8 mouse cellular contexts compared by ENCODE assay signal in genomic region chr4:32572118-32572517, GRCm38 (mm10). TPM values are rescaled to one million over a fixed set of nuclear protein-coding genes. Genes with fewer than 3 reads are reported as not detected.
A peak's percentile ranks its signal among the peaks of the same experiment; 100 is the strongest.
DNase-seq lines count a peak whose midpoint lies in the region; ATAC-seq and TF ChIP-seq lines count a peak whose summit lies in the region.

No protein-coding gene starts in this region.

- DNase-seq in left cerebral cortex, postnatal 10 days (ENCODE audit: extremely low spot score in 1 of 2, low spot score in 2 of 2) = peak; percentile 40 to 41
- DNase-seq in left cerebral cortex, postnatal 36 days (ENCODE audit: low spot score in 2 of 2) = no peak
- DNase-seq in Patski (ENCODE audit: low read depth, low spot score) = no peak
- DNase-seq in embryo, embryonic 10 days (ENCODE audit: low spot score) = peak; percentile 85
- DNase-seq in hindbrain, embryonic 11.5 days (ENCODE audit: low spot score) = peak; percentile 63
- peak; percentile 39 to 52 for DNase-seq in left cerebral cortex, postnatal 25 days (ENCODE audit: low spot score in 2 of 2)
- peak; percentile 91 for DNase-seq in midbrain, embryonic 11.5 days (ENCODE audit: low spot score, missing footprints)
- peak; percentile 55 for DNase-seq in thymus, postnatal 14 days

- peak; percentile 67 for TF ChIP-seq CTCF in Patski (IDR thresholded peaks at IDR 0.05)

- H3K4me1 ChIP-seq in hindbrain, embryonic 11.5 days (replicated peaks; ENCODE audit: control insufficient read depth, insufficient read depth, low read length) = peaks cover 5% of the 10 kb centered on the region
- H3K4me1 ChIP-seq in midbrain, embryonic 11.5 days (ENCODE audit: control insufficient read depth, insufficient read depth, low read length) = peaks cover 13% of the 10 kb centered on the region

- H3K4me3 ChIP-seq in hindbrain, embryonic 11.5 days (ENCODE audit: low read depth, low read length) = no peak overlapping the region
- H3K4me3 ChIP-seq in midbrain, embryonic 11.5 days (ENCODE audit: low read depth, low read length) = no peak overlapping the region

- POLR2A ChIA-PET in Patski (lab: Charles Lee) = interaction anchor here (0.7 kb wide), 1 partner anchor 11 kb away, joined by 4 read pairs; no protein-coding TSS in a partner anchor

- H3K9ac ChIP-seq in hindbrain, embryonic 11.5 days (ENCODE audit: low read depth, low read length) = no peak overlapping the region
- no peak overlapping the region for H3K9ac ChIP-seq in midbrain, embryonic 11.5 days (ENCODE audit: low read length)

- H3K9me3 ChIP-seq in hindbrain, embryonic 11.5 days (ENCODE audit: control insufficient read depth, low read length) = no peaks in the 10 kb centered on the region
- no peaks in the 10 kb centered on the region for H3K9me3 ChIP-seq in midbrain, embryonic 11.5 days (ENCODE audit: control insufficient read depth, low read length)

- in situ Hi-C loops in Patski (cut with MboI; ENCODE audit: low pct_unique_long_range_greater_than_20kb) = loop anchor here (5.0 to 10.0 kb wide), 2 partner anchors 517 to 600 kb away; no protein-coding TSS in a partner anchor

- CTCF ChIA-PET in Patski (lab: Charles Lee) = interaction anchor here (0.7 to 1.9 kb wide), 11 partner anchors 20 to 599 kb away, joined by 3 to 11 read pairs (median 4); no protein-coding TSS in a partner anchor

- intact Hi-C loops in left cerebral cortex, postnatal 10 days (cut with DNase I) = loop anchor here (5.0 kb wide), 1 partner anchor 325 kb away; no protein-coding TSS in a partner anchor
- intact Hi-C loops in left cerebral cortex, postnatal 36 days (cut with DNase I) = loop anchor here (2.0 to 10.0 kb wide), 3 partner anchors 335 to 517 kb away; partner anchors contain the start of gene Bach2
- intact Hi-C loops in left cerebral cortex, postnatal 25 days (cut with DNase I) = loop anchor here (5.0 kb wide), 2 partner anchors 335 to 420 kb away; partner anchors contain the start of gene Bach2

- H3K36me3 ChIP-seq in hindbrain, embryonic 11.5 days (ENCODE audit: control insufficient read depth, insufficient read depth, low read length) = no peaks in the 10 kb centered on the region
- no peaks in the 10 kb centered on the region for H3K36me3 ChIP-seq in midbrain, embryonic 11.5 days (ENCODE audit: control insufficient read depth, insufficient read depth, low read length)

- H3K27me3 ChIP-seq in Patski = no peaks in the 10 kb centered on the region
- H3K27me3 ChIP-seq in hindbrain, embryonic 11.5 days (ENCODE audit: control insufficient read depth, insufficient read depth, low read length) = no peaks in the 10 kb centered on the region
- no peaks in the 10 kb centered on the region for H3K27me3 ChIP-seq in midbrain, embryonic 11.5 days (ENCODE audit: control insufficient read depth, insufficient read depth, low read length)

- WGBS in hindbrain, embryonic 11.5 days = 44% methylated on average over 1 of the region's 1 CpGs
- 53% methylated on average over 1 of the region's 1 CpGs for WGBS in midbrain, embryonic 11.5 days

- H3K4me2 ChIP-seq in hindbrain, embryonic 11.5 days (replicated peaks; ENCODE audit: low read depth, low read length) = no peak overlapping the region
- no peak overlapping the region for H3K4me2 ChIP-seq in midbrain, embryonic 11.5 days

- H3K27ac ChIP-seq in hindbrain, embryonic 11.5 days (ENCODE audit: low read depth, low read length) = no peak overlapping the region
- H3K27ac ChIP-seq in midbrain, embryonic 11.5 days (ENCODE audit: low read depth, low read length) = no peak overlapping the region

- ATAC-seq in Patski = peak; percentile 13
- ATAC-seq in hindbrain, embryonic 11.5 days (ENCODE audit: low FRiP score) = peak; percentile 53
- ATAC-seq in midbrain, embryonic 11.5 days (ENCODE audit: low FRiP score) = peak; percentile 61

RNA-seq across cellular contexts. Expression of gene Gja10, which starts 30.4 kb away (rescaled TPM):
- not detected for total RNA-seq in left cerebral cortex, postnatal 10 days (2021)
- total RNA-seq in left cerebral cortex, postnatal 36 days (2021) = not detected
- not detected for polyA plus RNA-seq in Patski (2021)
- not detected in 2 replicates for polyA plus RNA-seq in hindbrain, embryonic 11.5 days (2014; fragmentation: Nextera tagmentation; extraction: Ambion mirVana)
- total RNA-seq in left cerebral cortex, postnatal 25 days (2021) = not detected
- polyA plus RNA-seq in midbrain, embryonic 11.5 days (2014; fragmentation: Nextera tagmentation; extraction: Ambion mirVana) = 0.11 TPM in 1 of 2 replicates, not detected in the other

RNA-seq across cellular contexts. Expression of gene Casp8ap2, which starts 43.1 kb away (rescaled TPM):
- 1 to 10 TPM; 9.2 to 10.0 TPM for total RNA-seq in left cerebral cortex, postnatal 10 days (2021)
- total RNA-seq in left cerebral cortex, postnatal 36 days (2021) = 10 to 100 TPM in 1 of 2 experiments, 1 to 10 TPM in 1; 8.4 to 11.7 TPM
- polyA plus RNA-seq in Patski (2021) = 7.8 TPM
- polyA plus RNA-seq in hindbrain, embryonic 11.5 days (2014; fragmentation: Nextera tagmentation; extraction: Ambion mirVana) = 62.0 and 69.1 TPM in 2 replicates
- 1 to 10 TPM; 9.5 to 9.7 TPM for total RNA-seq in left cerebral cortex, postnatal 25 days (2021)
- 68.7 and 80.1 TPM in 2 replicates for polyA plus RNA-seq in midbrain, embryonic 11.5 days (2014; fragmentation: Nextera tagmentation; extraction: Ambion mirVana)

Comparison
In these comparisons a context has a peak if more than half of its experiments do, and no peak if none do; other contexts are left out.
1. DNase-seq: peak in left cerebral cortex, postnatal 10 days (2 of 2), embryo, embryonic 10 days (single experiment), hindbrain, embryonic 11.5 days (single experiment), left cerebral cortex, postnatal 25 days (2 of 2), midbrain, embryonic 11.5 days (single experiment) and thymus, postnatal 14 days (single experiment); none in left cerebral cortex, postnatal 36 days (0 of 2) and Patski (single experiment).
2. Peak in every context shown above with its lines, with median percentiles within 50 percentile points of each other: ATAC-seq.